Mouse (Mus musculus) erythroblast, embryonic 14.5 days (primary cell): ENCODE data around the gene Tas2r123. TPM values are rescaled to one million over a fixed set of nuclear protein-coding genes. Genes with fewer than 3 reads are reported as not detected.

Experiments
- H3K27me3 ChIP-seq: 2 replicates; pipeline ENCODE4 v1.6.1; 2012; ENCODE audit warnings: inconsistent platforms; ENCODE audit not compliant: control insufficient read depth
- H3K36me3 ChIP-seq: 2 replicates; pipeline ENCODE4 v1.6.1; 2012; ENCODE audit warnings: mild to moderate bottlenecking, inconsistent platforms; ENCODE audit not compliant: control insufficient read depth
- H3K4me1 ChIP-seq: 2 replicates; pipeline ENCODE4 v1.6.1; 2012; ENCODE audit warnings: inconsistent platforms; ENCODE audit not compliant: control insufficient read depth
- H3K4me3 ChIP-seq: replicated peaks from 2 replicates; pipeline ENCODE3; 2012; ENCODE audit warnings: moderate library complexity, mild to moderate bottlenecking, inconsistent platforms
- H3K9me3 ChIP-seq: 2 replicates; pipeline ENCODE4 v1.6.1; 2012; ENCODE audit warnings: low read length, inconsistent platforms, mixed read lengths; ENCODE audit not compliant: control insufficient read depth
- GATA1 ChIP-seq: IDR thresholded peaks from 2 replicates; pipeline ENCODE4 v1.6.1; 2012; ENCODE audit warnings: low read length, inconsistent platforms, mixed read lengths
- TAL1 ChIP-seq: IDR thresholded peaks from 3 replicates; pipeline ENCODE4 v1.6.1; 2012; ENCODE audit warnings: low read length, inconsistent platforms, mixed read lengths
- polyA plus RNA-seq: library from polyadenylated mRNA; stranded (reverse); fragments of >175 nt; gene quantifications from 2 replicates; pipeline ENCODE4 v1.2.3, GENCODE M21; 2012

Gene Tas2r123
- not detected in 2 replicates for polyA plus RNA-seq

- no peaks in the 10 kb centered on the region for H3K9me3 ChIP-seq
- no peaks in the 10 kb centered on the region for H3K27me3 ChIP-seq
- no peaks in the 10 kb centered on the region for H3K4me1 ChIP-seq
- no peak within 1 kb of the TSS for H3K4me3 ChIP-seq
- TF ChIP-seq TAL1 = no peak
- no peak for TF ChIP-seq GATA1
- no peaks in the 10 kb centered on the region for H3K36me3 ChIP-seq
These were observed at the start of gene Tas2r123 for GRCm38 (mm10) chr6:132846842-132847241. TSS of gene Tas2r123 (plus strand) at chr6:132847142.

- Histone ChIP-seq H3K4me1 (no peaks in the 10 kb centered on the region), H3K27me3 (no peaks in the 10 kb centered on the region), H3K9me3 (peaks cover under 1% of the 10 kb centered on the region; the same call in 1 of the 2 replicates), H3K36me3 (no peaks in the 10 kb centered on the region), H3K4me3 (no peak within 1 kb of the TSS)
- TF ChIP-seq GATA1 (no peak), TAL1 (no peak)
These were observed 44.4 kb upstream of the Tas2r123 start, which contains the start of gene Tas2r117 for GRCm38 (mm10) chr6:132802518-132802917. TSS of gene Tas2r117 (plus strand) at chr6:132802818.

GRCm38 (mm10) chr6:132855138-132855537 is 8.2 kb downstream of the Tas2r123 start, which contains the start of gene Tas2r116:
TSS of gene Tas2r116 (plus strand) at chr6:132855438.
- TF ChIP-seq GATA1 (no peak), TAL1 (no peak)
- no peak within 1 kb of the TSS for H3K4me3 ChIP-seq
- no peaks in the 10 kb centered on the region for H3K36me3 ChIP-seq
- H3K9me3 ChIP-seq = no peaks in the 10 kb centered on the region
- H3K27me3 ChIP-seq = no peaks in the 10 kb centered on the region
- H3K4me1 ChIP-seq = no peaks in the 10 kb centered on the region

GRCm38 (mm10) chr6:132867708-132868107 is 20.8 kb downstream of the Tas2r123 start, which contains the start of gene Tas2r110:
TSS of gene Tas2r110 (plus strand) at chr6:132868008.
- Histone ChIP-seq H3K36me3 (no peaks in the 10 kb centered on the region), H3K4me3 (no peak within 1 kb of the TSS), H3K4me1 (no peaks in the 10 kb centered on the region), H3K9me3 (no peaks in the 10 kb centered on the region), H3K27me3 (no peaks in the 10 kb centered on the region)
- TF ChIP-seq TAL1 = no peak
- TF ChIP-seq GATA1 = no peak

- no peaks in the 10 kb centered on the region; the same call in 1 of the 2 replicates for H3K9me3 ChIP-seq
- no peak within 1 kb of the TSS for H3K4me3 ChIP-seq
- no peaks in the 10 kb centered on the region for H3K4me1 ChIP-seq
- no peaks in the 10 kb centered on the region for H3K36me3 ChIP-seq
- no peak for TF ChIP-seq TAL1
- TF ChIP-seq GATA1 = no peak
- H3K27me3 ChIP-seq = no peaks in the 10 kb centered on the region
These were observed 45.8 kb downstream of the Tas2r123 start, which contains the start of gene Tas2r113 for GRCm38 (mm10) chr6:132892711-132893110. TSS of gene Tas2r113 (plus strand) at chr6:132893011.

Other genes starting within 250 kb of the Tas2r123 start
- not detected in 2 replicates for gene A630073D07Rik, start 195.6 kb upstream of the Tas2r123 start, polyA plus RNA-seq
- not detected in 2 replicates for gene Tas2r120, start 190.2 kb upstream of the Tas2r123 start, polyA plus RNA-seq
- not detected in 2 replicates for gene Tas2r121, start 146.1 kb upstream of the Tas2r123 start, polyA plus RNA-seq
- not detected in 2 replicates for gene Tas2r122, start 135.2 kb upstream of the Tas2r123 start, polyA plus RNA-seq
- not detected in 2 replicates for gene Tas2r115, start 109.1 kb upstream of the Tas2r123 start, polyA plus RNA-seq
- gene Tas2r124, start 92.4 kb upstream of the Tas2r123 start, polyA plus RNA-seq = not detected in 2 replicates
- not detected in 2 replicates for gene Tas2r102, start 85.0 kb upstream of the Tas2r123 start, polyA plus RNA-seq
- gene Tas2r136, start 69.0 kb upstream of the Tas2r123 start, polyA plus RNA-seq = not detected in 2 replicates
- not detected in 2 replicates for gene Tas2r117, start 44.3 kb upstream of the Tas2r123 start, polyA plus RNA-seq
- gene Tas2r116, start 8.3 kb downstream of the Tas2r123 start, polyA plus RNA-seq = not detected in 2 replicates
- not detected in 2 replicates for gene Tas2r110, start 20.9 kb downstream of the Tas2r123 start, polyA plus RNA-seq
- not detected in 2 replicates for gene Tas2r113, start 45.9 kb downstream of the Tas2r123 start, polyA plus RNA-seq
- gene Tas2r125, start 62.5 kb downstream of the Tas2r123 start, polyA plus RNA-seq = not detected in 2 replicates
- not detected in 2 replicates for gene Tas2r129, start 104.0 kb downstream of the Tas2r123 start, polyA plus RNA-seq
- not detected in 2 replicates for gene Tas2r131, start 110.8 kb downstream of the Tas2r123 start, polyA plus RNA-seq
- gene Tas2r109, start 133.8 kb downstream of the Tas2r123 start, polyA plus RNA-seq = not detected in 2 replicates
- not detected in 2 replicates for gene Tas2r103, start 190.0 kb downstream of the Tas2r123 start, polyA plus RNA-seq
- gene Tas2r140, start 208.7 kb downstream of the Tas2r123 start, polyA plus RNA-seq = not detected in 2 replicates